Mouse (Mus musculus) MEL (cell line): Measurements from ENCODE around the gene Ccnj. TPM values are rescaled to one million over a fixed set of nuclear protein-coding genes. Genes with fewer than 3 reads are reported as not detected.
A peak's percentile ranks its signal among the peaks of the same experiment; 100 is the strongest.

Experiments
- DNase-seq: peaks from one replicate; pipeline ENCODE4 v3.0.0; 2011; ENCODE audit warnings: low read depth, low spot score
- H3K27ac ChIP-seq: 2 replicates; pipeline ENCODE4 v1.5.1; 2012; ENCODE audit warnings: low read depth, mild to moderate bottlenecking, control low read depth, low read length, moderate library complexity; ENCODE audit not compliant: control insufficient read depth
- H3K27me3 ChIP-seq, 2 experiments: fragments of 150-350 bp in 1 of 2; sonication (generic) in 1 of 2; 2 replicates each; pipeline ENCODE4 v1.6.1; 2012; ENCODE audit warnings: low read length in 2 of 2, mild to moderate bottlenecking in 2 of 2, improper control_type of control experiment in 1 of 2, moderate library complexity in 1 of 2; ENCODE audit not compliant: insufficient read depth in 2 of 2, control insufficient read depth in 1 of 2
- H3K36me3 ChIP-seq, 2 experiments: 2 replicates each; pipeline ENCODE4 v1.6.1; 2012 to 2014; ENCODE audit warnings: low read length in 2 of 2, improper control_type of control experiment in 1 of 2, inconsistent platforms in 1 of 2, mild to moderate bottlenecking in 1 of 2; ENCODE audit not compliant: insufficient read depth in 2 of 2, control insufficient read depth in 1 of 2
- H3K4me1 ChIP-seq, 2 experiments: fragments of 150-350 bp in 1 of 2; sonication (generic) in 1 of 2; 2 replicates each; pipeline ENCODE4 v1.6.1; 2012; ENCODE audit warnings: low read length in 2 of 2, improper control_type of control experiment in 1 of 2, mild to moderate bottlenecking in 1 of 2; ENCODE audit not compliant: insufficient read depth in 2 of 2, control insufficient read depth in 1 of 2
- H3K4me3 ChIP-seq, 2 experiments: fragments of 150-350 bp in 1 of 2; sonication (generic) in 1 of 2; 2 replicates each; pipeline ENCODE4 v1.5.1; 2012; ENCODE audit warnings: low read depth in 2 of 2, low read length in 2 of 2, mild to moderate bottlenecking in 2 of 2, moderate library complexity in 2 of 2, control low read depth in 1 of 2, improper control_type of control experiment in 1 of 2; ENCODE audit not compliant: control insufficient read depth in 1 of 2, insufficient read depth in 1 of 2
- H3K79me2 ChIP-seq: 2 replicates; pipeline ENCODE4 v1.6.1; 2012; ENCODE audit warnings: mild to moderate bottlenecking, low read length, moderate library complexity; ENCODE audit not compliant: control insufficient read depth, poor library complexity, insufficient read depth
- H3K9ac ChIP-seq: 2 replicates; pipeline ENCODE4 v1.6.1; 2012; ENCODE audit warnings: low read depth, mild to moderate bottlenecking, control low read depth, low read length, moderate library complexity; ENCODE audit not compliant: control insufficient read depth, poor library complexity, severe bottlenecking
- H3K9me3 ChIP-seq: fragments of 150-350 bp; sonication (generic); replicated peaks from 2 replicates; pipeline ENCODE4 v1.6.1; 2012; ENCODE audit warnings: mild to moderate bottlenecking, low read length, improper control_type of control experiment, moderate library complexity; ENCODE audit not compliant: insufficient read depth
- EP300 ChIP-seq, 2 experiments: IDR thresholded peaks; 2 replicates each; pipeline ENCODE4 v1.6.1; 2011; ENCODE audit warnings: improper control_type of control experiment in 2 of 2, low read length in 2 of 2, low read depth in 1 of 2, mild to moderate bottlenecking in 1 of 2
- ETS1 ChIP-seq: IDR thresholded peaks from 2 replicates; pipeline ENCODE4 v1.6.1; 2012; ENCODE audit warnings: low read depth, mild to moderate bottlenecking, inconsistent platforms, low read length, improper control_type of control experiment, moderate library complexity
- GATA1 ChIP-seq: IDR thresholded peaks from 2 replicates; pipeline ENCODE4 v1.6.1; 2011; ENCODE audit warnings: low read depth, low read length, improper control_type of control experiment
- HCFC1 ChIP-seq: IDR thresholded peaks from 2 replicates; pipeline ENCODE4 v1.6.1; 2012; ENCODE audit warnings: low read depth, mild to moderate bottlenecking, inconsistent platforms, low read length, improper control_type of control experiment, moderate library complexity
- MAZ ChIP-seq: IDR thresholded peaks from 2 replicates; pipeline ENCODE4 v1.6.1; 2012; ENCODE audit warnings: low read depth, mild to moderate bottlenecking, inconsistent platforms, low read length, improper control_type of control experiment
- MXI1 ChIP-seq: IDR thresholded peaks from 2 replicates; pipeline ENCODE4 v1.6.1; 2011; ENCODE audit warnings: mild to moderate bottlenecking, low read depth, low read length, improper control_type of control experiment
- POLR2AphosphoS5 ChIP-seq: IDR thresholded peaks from 2 replicates; pipeline ENCODE4 v1.6.1; 2012; ENCODE audit warnings: low read depth, borderline replicate concordance, mild to moderate bottlenecking, inconsistent platforms, low read length, moderate library complexity, mixed read lengths
- RCOR1 ChIP-seq: IDR thresholded peaks from 2 replicates; pipeline ENCODE4 v1.6.1; 2012; ENCODE audit warnings: low read depth, mild to moderate bottlenecking, inconsistent platforms, low read length, improper control_type of control experiment
- TAL1 ChIP-seq: IDR thresholded peaks from 2 replicates; pipeline ENCODE4 v1.6.1; 2012; ENCODE audit warnings: mild to moderate bottlenecking, inconsistent platforms, low read length, moderate library complexity, mixed read lengths
- TBP ChIP-seq: IDR thresholded peaks from 2 replicates; pipeline ENCODE4 v1.8.0; 2011; ENCODE audit warnings: low read depth, low read length, improper control_type of control experiment
- TCF12 ChIP-seq: IDR thresholded peaks from 2 replicates; pipeline ENCODE4 v1.6.1; 2014; ENCODE audit warnings: low read depth, mild to moderate bottlenecking, inconsistent platforms, low read length, improper control_type of control experiment, moderate library complexity
- USF1 ChIP-seq: IDR thresholded peaks from 2 replicates; pipeline ENCODE4 v1.6.1; 2014; ENCODE audit warnings: low read depth, mild to moderate bottlenecking, inconsistent platforms, low read length, improper control_type of control experiment, moderate library complexity
- ZKSCAN1 ChIP-seq: IDR thresholded peaks from 2 replicates; pipeline ENCODE4 v1.6.1; 2012; ENCODE audit warnings: low read depth, mild to moderate bottlenecking, inconsistent platforms, low read length, improper control_type of control experiment, moderate library complexity
- ZNF384 ChIP-seq: IDR thresholded peaks from 2 replicates; pipeline ENCODE4 v1.6.1; 2012; ENCODE audit warnings: low read depth, mild to moderate bottlenecking, inconsistent platforms, low read length, improper control_type of control experiment
- polyA plus RNA-seq, 2 experiments: library from polyadenylated mRNA; stranded (reverse) in 1 of 2; unstranded in 1 of 2; fragments of >175 nt in 1 of 2; fragments of >200 nt in 1 of 2; gene quantifications; 2 replicates each; pipeline versions ENCODE4 v1.2.1 to v1.2.4; 2012; ENCODE audit warnings: low replicate concordance in 2 of 2, low read depth in 1 of 2; ENCODE audit not compliant: insufficient read length in 2 of 2, insufficient read depth in 1 of 2, missing spikeins in 1 of 2
- total RNA-seq: library from RNA; depleted of rRNA; stranded (reverse); fragments of 300-350 nt; gene quantifications from 2 replicates; pipeline ENCODE4 v1.2.3, GENCODE M21; 2012

Ccnj gene
- total and polyA plus RNA-seq, 3 experiments: 8.5 to 10.7 TPM; not detected in 1

DNA sequence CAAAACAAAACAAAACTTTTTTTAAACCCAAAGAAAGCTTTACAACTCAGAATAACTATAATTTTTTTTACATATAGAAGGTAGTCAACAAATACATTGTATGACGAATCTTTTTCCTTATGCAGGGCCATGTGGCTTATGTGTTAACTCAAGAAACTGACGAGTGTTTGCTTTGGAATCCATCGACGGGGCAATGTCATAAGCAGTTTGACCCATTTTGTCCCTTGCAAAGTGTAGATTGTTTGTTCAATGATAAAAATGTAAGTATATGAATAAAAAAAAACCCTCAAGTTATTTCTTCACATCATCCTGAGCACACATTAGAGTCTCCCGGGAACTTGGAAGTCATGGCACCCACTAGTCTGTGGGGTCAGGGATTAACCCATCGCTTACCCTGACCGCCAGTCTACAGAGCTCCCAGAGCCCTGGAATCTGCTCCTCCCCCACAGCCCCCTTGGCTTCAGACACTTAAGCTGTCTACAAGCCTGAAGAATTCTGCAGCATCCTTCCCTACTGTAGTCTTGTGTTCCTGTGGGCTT, 15.4 kb upstream of the Ccnj start:
- Histone ChIP-seq H3K4me1 (peaks cover 4 to 29% of the 10 kb centered on the region in 2 experiments), H3K9ac (no peak overlapping the region), H3K36me3 (peaks cover 0 to 15% of the 10 kb centered on the region in 2 experiments; a peak in 2 of 4 replicates), H3K79me2 (no peaks in the 10 kb centered on the region), H3K9me3 (no peaks in the 10 kb centered on the region), H3K27ac (no peak overlapping the region), H3K4me3 (no peak overlapping the region), H3K27me3 (no peaks in the 10 kb centered on the region)
- TF ChIP-seq ZKSCAN1: no peak
- no peak for TF ChIP-seq POLR2AphosphoS5
- no peak for DNase-seq

DNA sequence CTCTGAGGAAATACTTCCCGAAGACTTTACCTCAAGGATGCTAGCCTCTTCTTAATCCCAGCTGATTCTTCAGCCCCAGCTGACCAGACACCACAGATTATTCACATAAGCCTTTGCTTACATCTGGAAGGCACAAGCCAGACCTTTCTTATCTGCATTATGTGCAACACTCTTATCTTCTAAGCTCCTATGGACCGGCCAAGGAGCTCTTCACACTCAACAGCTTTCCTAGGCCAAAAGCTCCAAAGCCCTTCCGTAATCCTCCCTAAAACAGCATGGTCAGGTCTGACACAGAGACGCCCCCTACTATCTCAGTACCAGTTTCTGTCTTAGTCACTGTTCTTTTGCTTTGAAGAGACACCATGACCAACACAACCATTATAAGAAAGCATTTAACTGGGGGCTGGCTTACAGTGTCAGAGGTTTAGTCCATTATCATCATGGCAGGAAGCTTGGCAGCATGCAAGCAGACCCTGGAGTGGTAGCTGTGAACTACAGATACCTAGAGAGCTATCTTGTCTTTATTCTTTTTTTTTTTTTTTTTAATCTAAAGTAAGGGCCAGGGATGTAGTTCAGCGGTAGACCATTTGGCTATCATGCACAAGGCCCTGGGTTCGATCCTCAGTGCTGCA, 13.1 kb upstream of the Ccnj start:
- Histone ChIP-seq H3K79me2 (no peaks in the 10 kb centered on the region), H3K4me1 (peaks cover 2 to 25% of the 10 kb centered on the region in 2 experiments; a peak in 3 of 4 replicates), H3K4me3 (no peak overlapping the region), H3K9ac (no peak overlapping the region), H3K27ac (peak overlapping the region; percentile 85), H3K27me3 (no peaks in the 10 kb centered on the region), H3K9me3 (no peaks in the 10 kb centered on the region), H3K36me3 (peaks cover 0 to 10% of the 10 kb centered on the region in 2 experiments; a peak in 2 of 4 replicates)
- TF ChIP-seq EP300 (IDR thresholded peaks at IDR 0.05; ENCODE audit: low read depth in 1 of 2, low read length in 2 of 2) (0 out of 4 replicates have a peak, but pooled peaks have one; percentile 9 to 19), USF1 (no peak), ZNF384 (peak; percentile 76), HCFC1 (no peak), MXI1 (0 out of 2 replicates have a peak, but pooled peaks have one; percentile 24), MAZ (no peak), TCF12 (peak; percentile 28; the same call in 1 of the 2 replicates), ETS1 (0 out of 2 replicates have a peak, but pooled peaks have one; percentile 16), GATA1 (peak; percentile 52), TBP (no peak), TAL1 (peak; percentile 61), RCOR1 (peak; percentile 52; the same call in 1 of the 2 replicates)
- DNase-seq: peak; percentile 53
